Mouse (Mus musculus): Measurements from ENCODE around the gene Zmym4.

GRCm38 (mm10) chr4:126850778-126851080 is 117.2 kb downstream of the Zmym4 start:
- TF ChIP-seq CTCF (conservative IDR thresholded peaks at IDR 0.05; ENCODE audit: low read length) (no peak), POU5F1 (IDR thresholded peaks at IDR 0.05; ENCODE audit: borderline replicate concordance, low read length) (no peak)

Data from E14TG2a.4 (cell line).